Mouse (Mus musculus): ENCODE measurements around the gene Gm10643.

The Gm10643 gene

DNA sequence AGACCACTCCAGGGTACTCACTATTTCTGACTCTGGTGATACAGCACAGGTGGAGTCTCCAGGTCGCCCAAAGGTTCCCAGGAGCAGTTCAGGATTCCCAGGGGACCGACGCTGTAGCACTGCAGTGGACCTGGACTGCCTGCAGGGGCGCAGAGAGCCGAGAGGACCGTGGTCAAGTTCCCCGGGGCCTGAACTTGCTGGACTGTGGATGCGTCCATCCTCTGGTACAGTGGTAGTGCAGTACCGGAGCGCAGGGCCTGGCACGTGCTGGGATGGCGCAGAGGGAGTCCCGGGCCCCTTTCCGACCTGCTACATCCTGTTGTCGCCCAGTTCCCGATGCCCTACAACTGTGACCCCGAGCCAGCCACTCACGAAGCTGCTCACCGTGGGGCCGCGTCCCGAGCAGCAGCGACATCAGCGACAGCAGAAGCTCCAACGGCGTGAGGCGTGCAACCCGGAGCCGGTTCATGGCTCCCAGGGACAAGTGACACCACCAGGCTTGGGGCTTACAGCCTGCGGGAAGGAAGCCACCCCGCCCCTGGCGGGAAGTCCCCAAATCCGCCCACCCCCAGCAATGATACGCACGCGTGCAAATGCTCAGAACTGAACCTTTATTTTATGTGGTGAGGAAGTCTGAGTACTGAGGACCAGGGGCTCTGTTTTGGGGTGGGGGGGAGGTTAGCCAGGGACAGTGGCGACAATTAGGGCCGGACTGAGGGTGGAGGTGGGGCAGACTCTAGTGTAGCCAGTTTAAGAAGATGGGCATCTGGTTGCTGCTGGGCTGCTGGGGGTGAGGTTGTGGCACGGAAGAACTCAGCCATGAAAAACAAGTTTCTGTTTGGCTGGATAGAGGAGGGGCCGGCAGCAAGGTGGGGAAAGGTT, 22.6 kb downstream of the Gm10643 start, which contains the start of gene Il27ra:
Gene Il27ra (minus strand): TSS at position 524 of the 882 bp plus-strand sequence.
- DNase-seq (ENCODE audit: low read depth): no peak

DNA sequence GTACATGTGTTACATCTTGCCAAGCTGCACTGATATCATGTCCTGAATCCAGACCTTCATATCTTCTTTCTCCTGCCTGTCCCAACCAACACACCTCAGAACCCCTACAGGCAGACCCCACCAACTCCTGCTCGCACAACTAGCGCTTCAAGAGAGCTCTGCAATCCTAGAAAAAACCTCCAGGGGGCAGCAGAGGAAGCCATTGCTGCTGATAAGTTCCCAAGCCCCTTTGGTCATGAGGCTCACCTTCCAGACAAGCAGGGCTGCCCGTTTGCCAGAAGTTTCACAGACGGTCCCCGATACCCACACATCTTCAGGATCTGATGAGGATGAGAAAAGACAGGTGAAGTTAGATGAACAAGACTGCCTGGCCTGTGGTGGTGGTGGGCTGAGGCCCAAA, 25.9 kb downstream of the Gm10643 start:
- peak; percentile 59 for DNase-seq (ENCODE audit: low read depth)

DNA sequence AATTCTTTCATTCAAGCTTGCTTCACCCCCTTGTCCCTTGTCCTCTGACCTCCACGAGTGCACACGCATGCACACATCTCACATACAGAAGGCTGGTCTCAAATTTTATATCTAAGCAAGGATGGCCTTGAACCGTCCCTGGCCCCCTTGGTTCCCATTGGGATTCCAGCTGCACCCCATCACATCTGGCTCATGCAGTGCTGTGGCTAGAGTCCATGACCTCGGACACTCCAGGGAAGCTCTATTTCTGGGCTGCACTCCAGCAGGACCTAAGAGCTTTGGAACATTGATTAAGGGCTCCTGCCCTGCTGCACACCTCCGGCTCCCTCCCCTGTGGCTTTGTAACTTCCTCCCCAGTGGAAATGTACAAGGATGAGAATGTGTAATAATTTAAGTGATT, 26.9 kb downstream of the Gm10643 start:
- DNase-seq (ENCODE audit: low read depth): no peak

DNA sequence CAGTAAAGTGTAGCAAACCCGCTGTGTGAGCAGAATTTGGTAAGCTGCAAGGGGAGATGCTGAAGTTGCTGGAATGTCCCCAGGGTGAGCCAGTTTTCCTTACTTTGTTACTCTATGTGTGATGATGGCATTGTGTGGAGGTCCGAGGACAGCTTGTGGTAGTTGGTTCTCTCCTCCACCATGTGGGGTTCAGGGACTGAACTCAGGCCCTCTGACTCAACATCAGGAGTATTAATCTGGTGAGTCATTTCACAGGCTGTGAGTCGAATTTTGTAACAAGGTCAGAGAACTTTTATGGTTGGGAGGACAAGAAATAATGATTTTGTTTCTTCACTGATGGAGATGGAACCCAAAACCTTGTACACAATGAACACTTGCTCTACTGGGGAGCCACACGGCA, 32.2 kb downstream of the Gm10643 start:
- no peak for DNase-seq (ENCODE audit: low read depth)

DNA sequence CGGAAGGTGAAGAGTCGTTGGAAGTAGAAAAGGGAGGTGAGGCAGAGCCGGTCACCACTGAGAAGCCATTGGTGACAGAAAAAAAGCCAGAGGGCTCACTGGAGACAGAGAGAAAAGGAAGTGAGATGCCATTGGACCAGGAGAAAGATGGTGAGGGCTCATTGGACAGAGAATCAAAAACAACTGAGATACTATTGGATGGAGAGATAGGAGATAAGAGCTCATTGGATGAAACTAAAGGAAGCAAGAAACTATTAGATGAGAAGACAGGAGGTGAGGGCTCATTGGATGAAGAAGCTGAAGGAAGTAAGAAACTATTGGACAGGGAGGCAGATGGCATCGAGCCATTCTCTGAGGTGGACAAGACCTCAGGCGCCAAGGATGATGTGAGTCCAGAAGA, 35.7 kb downstream of the Gm10643 start:
- DNase-seq (ENCODE audit: low read depth): no peak

DNA sequence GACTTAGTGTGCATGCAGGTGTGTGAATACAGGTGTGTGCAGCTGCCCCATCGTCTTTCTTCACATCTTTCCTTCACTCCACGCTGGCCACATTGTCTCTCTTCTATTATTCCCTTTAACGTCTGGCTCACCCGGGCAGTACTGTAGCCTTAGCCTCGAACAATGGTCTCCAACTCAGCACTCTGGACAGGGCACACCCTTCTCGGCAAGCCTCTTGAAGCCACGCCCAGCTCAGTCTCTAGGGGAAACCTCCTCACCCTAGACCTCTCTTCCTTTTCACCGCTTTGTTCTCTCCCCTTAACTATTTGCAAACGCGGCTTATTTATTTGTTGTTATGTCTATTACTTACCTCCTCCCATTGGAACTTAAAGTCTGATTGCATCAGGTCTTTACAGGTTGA, 37.5 kb downstream of the Gm10643 start:
- no peak for DNase-seq (ENCODE audit: low read depth)

DNA sequence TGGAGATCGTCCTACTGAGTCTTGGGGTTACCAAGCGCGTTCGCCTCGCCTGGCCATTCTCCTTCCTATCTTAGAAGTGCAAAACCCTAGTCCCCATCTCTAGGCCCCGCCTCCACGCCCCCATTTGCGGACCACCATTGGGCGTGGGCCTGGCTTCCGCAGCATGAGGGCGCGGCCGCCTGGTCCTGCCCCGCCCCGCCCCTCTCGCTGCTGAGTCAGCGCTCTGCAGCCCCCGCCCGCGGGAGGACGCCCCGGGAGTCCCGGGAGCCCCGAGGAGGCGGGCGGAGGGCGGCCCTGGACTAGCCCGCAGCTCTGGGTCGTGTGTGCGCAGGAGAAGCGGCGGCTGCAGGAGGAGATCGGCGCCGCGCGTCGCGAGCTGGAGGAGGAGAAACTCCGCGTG, 39.1 kb downstream of the Gm10643 start:
- no peak for DNase-seq (ENCODE audit: low read depth)

DNA sequence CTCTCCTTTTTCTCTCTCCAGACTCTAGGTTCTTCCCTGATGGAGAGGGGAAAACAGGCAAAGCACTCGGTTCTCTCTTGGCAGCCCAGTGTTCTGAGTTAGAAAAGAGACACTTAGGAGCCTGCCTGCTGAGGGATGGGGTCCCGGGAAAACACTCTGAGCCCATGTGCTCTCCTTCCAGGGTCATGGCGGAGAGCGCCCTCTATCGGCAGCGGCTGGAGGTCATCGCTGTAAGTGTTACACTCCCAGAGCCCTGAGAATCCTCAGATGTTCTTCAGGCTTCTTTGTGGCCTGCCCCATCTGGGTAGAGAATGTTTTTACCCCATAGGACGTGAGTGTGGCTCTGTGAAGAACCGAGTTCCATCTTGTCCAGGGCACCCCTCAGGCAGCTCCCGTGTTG, 40.8 kb downstream of the Gm10643 start:
- DNase-seq (ENCODE audit: low read depth): no peak

DNA sequence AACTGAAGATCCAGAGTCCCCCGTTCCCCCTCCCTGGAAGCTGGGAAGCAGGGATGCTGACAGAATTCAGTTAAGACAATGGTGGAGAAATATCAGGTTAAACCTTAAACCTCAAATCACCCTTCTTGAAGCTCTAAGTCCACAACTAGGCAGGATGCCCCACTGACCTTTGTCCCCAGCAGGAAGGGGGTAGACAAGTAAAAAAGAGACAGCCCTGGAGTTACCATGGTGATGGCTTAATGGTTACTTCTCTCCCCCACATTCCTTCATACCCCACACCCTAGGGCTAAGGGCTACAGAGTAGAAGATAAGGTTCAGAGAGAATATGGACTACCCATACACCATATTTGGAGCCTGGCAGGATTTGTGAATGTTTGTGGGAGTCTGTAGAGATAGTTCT, 41.3 kb downstream of the Gm10643 start:
- DNase-seq (ENCODE audit: low read depth): no peak

DNA sequence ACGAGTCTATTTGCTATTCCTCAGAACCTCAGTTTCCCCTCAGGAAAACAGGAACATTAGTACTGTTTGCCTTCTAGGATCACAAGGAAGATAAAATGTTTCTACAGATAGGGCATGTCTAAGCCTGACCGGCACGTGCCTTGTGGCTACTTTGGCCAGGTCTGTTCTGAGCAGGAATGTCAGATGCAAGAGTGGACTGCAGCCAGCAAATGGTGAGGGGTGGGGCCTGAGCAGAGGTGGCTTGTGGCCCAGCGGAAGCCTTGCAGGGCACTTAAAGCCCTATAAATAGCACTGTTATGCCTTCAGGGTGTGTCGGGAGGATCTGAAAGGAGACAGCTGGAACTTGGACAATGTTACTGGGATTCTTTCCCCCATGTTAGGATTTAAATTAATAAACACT, 41.9 kb downstream of the Gm10643 start:
- no peak for DNase-seq (ENCODE audit: low read depth)

DNA sequence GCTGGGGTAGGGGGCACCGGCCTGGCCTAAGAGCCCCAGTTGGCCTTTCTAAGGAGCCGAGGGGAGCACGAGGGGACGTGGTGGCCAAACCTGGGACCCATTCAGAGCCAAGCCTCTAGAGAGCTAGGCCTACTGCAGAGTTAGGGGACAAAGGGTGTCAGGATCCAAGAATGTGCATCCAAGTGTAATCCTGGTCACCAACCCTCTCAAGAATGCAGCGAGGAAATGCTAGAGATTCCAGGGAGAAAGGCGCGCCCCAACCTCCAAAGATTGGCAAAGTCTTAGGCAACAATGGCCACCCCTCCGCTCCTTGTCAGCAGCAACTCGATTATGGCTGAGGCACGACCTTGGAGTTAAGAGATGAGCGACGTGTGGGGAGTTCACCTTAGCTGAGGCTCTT, 43.4 kb downstream of the Gm10643 start:
- DNase-seq (ENCODE audit: low read depth): no peak

DNA sequence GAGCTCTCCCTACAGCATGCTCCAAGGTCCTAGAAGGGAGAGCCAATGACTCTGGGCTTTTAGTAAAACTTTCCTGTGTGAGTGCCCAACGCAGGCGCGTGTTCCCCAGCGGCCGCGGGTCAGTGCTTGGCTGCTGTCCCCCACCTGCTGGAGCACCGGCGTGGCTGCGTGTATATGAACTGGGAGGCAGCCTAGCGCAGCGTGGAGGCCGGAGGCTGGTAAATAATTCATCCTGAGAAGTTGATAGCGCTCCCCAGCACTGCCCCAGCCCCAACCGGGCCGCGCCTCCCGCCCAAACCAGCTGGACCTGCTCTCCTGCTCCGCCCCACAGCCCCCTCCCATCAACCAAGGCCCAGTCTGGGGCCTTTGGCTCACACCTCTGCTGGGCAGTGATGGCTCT, 43.8 kb downstream of the Gm10643 start, which contains the start of gene Palm3:
Gene Palm3 (plus strand): TSS at position 376 of the 400 bp plus-strand sequence.
- DNase-seq (ENCODE audit: low read depth): no peak

DNA sequence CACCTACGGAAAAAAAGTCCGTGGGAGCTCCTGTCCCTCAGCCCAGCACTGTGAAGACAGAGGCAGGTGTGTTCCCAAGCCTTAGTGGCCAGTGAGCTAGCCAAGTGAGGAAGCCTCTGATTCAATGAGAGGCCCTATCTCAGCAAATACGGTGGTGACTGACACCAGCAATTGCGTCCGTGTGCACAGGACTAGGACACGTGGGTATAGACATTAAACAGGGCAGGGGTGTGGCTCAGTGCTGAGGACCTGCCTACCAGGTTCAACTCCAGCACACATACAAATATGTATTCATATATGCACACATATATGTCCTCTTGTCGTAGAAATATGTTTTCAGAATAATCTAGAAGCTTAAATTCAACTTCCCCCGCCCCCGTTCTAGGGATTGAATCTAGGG, 45.2 kb downstream of the Gm10643 start:
- DNase-seq (ENCODE audit: low read depth): no peak

DNA sequence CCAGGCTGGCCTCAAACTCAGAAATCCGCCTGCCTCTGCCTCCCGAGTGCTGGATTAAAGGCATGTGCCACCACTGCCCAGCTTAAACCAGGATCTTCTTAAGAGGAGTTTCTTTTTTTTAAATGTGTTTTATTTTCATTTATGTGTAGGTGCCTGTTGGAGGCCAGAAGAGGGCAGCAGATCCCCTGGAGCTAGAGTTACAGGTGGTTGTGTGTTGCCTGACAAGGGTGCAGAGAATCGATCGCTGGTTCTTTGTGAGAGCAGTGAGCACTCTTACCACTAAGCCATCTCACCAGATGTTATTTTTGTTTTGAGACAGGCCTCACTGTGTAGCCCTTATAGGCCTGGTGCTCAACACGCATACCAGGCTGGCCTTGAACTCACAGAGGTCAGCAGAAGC, 49.1 kb downstream of the Gm10643 start:
- DNase-seq (ENCODE audit: low read depth): no peak

Data from c-Kit-positive CD71-positive TER-119-negative erythroid progenitor cells, embryonic 14.5 days (primary cell).